14 mouse cellular contexts compared by ENCODE assay signal in the genomic region with DNA sequence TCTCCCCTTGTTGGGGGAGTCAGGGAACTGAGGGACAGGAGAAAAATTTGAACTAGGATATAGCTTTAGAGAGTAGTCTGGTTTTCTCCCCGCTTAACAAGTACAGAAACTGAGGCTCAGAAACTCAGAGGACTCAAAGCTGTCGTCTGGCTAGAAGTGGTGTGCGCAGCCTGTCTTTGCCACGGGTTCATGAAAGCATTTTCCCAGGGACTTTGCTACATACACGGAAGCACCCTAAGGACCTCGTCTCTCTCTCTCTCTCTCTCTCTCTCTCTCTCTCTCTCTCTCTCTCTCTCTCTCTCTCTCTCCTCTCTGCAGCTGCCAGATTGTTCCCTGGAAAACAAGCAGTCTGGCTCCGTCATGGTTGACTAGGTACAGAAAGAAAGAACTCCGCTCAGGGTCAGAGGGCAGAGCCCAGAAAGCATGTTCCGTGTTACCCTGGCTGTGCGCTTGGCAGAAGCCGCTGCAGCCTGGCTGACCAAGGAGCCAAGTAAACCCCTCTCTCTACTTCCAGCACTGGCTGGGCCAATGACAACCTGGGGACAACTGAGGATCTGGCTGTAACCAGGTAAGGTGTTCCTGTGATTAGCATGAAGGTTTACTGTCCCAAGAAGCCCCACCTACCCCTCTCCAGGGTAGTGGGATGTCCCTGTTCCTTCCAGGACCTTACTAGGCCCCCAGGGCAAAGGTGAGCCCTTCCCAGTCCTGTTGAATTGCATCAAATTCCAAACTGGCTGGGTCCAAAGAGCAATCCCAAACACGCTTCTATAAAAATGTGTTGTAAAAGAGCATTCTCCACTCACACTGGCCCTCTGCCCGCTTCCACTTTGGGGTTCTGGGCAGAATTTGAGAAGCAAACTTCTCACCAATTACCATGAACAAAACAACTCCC. TPM values are rescaled to one million over a fixed set of nuclear protein-coding genes. Genes with fewer than 3 reads are reported as not detected.
DNase-seq lines count a peak whose midpoint lies in the region; ATAC-seq lines count a peak whose summit lies in the region.
"Had no signal": no experiment of that assay in that cellular context is flagged by ENCODE, and none has a peak within 500 bp of the region (broad histone marks: within the 10 kb centered on the region; RNA-seq: fewer than 3 reads in every experiment).

No protein-coding gene starts in this region.

- no peak overlapping the region for H3K9ac ChIP-seq in kidney, embryonic 15.5 days
- H3K9ac ChIP-seq: embryonic facial prominence, embryonic 12.5 days; liver, embryonic 15.5 days had no signal

- 43% methylated on average over 13 of the region's 13 CpGs for WGBS in kidney, embryonic 15.5 days

- ATAC-seq in kidney, embryonic 15.5 days (replicated peaks; ENCODE audit: low FRiP score): peak; percentile 30; the same call in 1 of the 2 replicates

- peak overlapping the region; percentile 45; the same call in 1 of the 2 replicates for H3K27ac ChIP-seq in kidney, embryonic 15.5 days
- H3K27ac ChIP-seq: embryonic facial prominence, embryonic 12.5 days; liver, embryonic 15.5 days; macrophage had no signal

- DNase-seq in cerebellum, postnatal 10 days: peak; percentile 39 to 47
- no peak for DNase-seq in cerebellum, postnatal 4 days (ENCODE audit: low spot score in 2 of 2)
- peak; percentile 38 for DNase-seq in right cerebral cortex, postnatal 14 days
- no peak for DNase-seq in right cerebral cortex, adult 2 months (ENCODE audit: low spot score in 2 of 2)
- peak; percentile 57 for DNase-seq in retina, postnatal 1 day
- no peak for DNase-seq in layer of hippocampus, adult 11-12 months (ENCODE audit: low spot score)
- no peak for DNase-seq in urinary bladder, adult 2 months (ENCODE audit: low spot score)
- DNase-seq: adrenal gland, postnatal 36 days; heart, adult 11 months had no signal

- H3K4me3 ChIP-seq in kidney, embryonic 15.5 days (replicated peaks): no peak overlapping the region
- H3K4me3 ChIP-seq: embryonic facial prominence, embryonic 12.5 days; liver, embryonic 15.5 days had no signal

- H3K9me3 ChIP-seq in kidney, embryonic 15.5 days (replicated peaks): no peaks in the 10 kb centered on the region
- H3K9me3 ChIP-seq: embryonic facial prominence, embryonic 12.5 days; liver, embryonic 15.5 days had no signal

- H3K4me1 ChIP-seq in kidney, embryonic 15.5 days: peaks cover 20% of the 10 kb centered on the region
- H3K4me1 ChIP-seq: embryonic facial prominence, embryonic 12.5 days; liver, embryonic 15.5 days had no signal

- no peak overlapping the region for H3K4me2 ChIP-seq in kidney, embryonic 15.5 days
- H3K4me2 ChIP-seq: embryonic facial prominence, embryonic 12.5 days; liver, embryonic 15.5 days had no signal

- H3K36me3 ChIP-seq in kidney, embryonic 15.5 days: no peaks in the 10 kb centered on the region
- H3K36me3 ChIP-seq: embryonic facial prominence, embryonic 12.5 days; liver, embryonic 15.5 days had no signal

- H3K27me3 ChIP-seq in kidney, embryonic 15.5 days: peaks cover 11% of the 10 kb centered on the region; the same call in 1 of the 2 replicates
- H3K27me3 ChIP-seq: liver, embryonic 15.5 days had no signal

RNA-seq across cellular contexts. Expression of a gene that starts 46.9 kb away (rescaled TPM):
- 0.45 and 0.50 TPM in 2 replicates for polyA plus RNA-seq in kidney, embryonic 15.5 days (2015; fragmentation: Nextera tagmentation; extraction: Ambion mirVana)
- polyA plus RNA-seq in urinary bladder, adult 2 months (2012; rRNA removed): 0.57 and 0.85 TPM in 2 replicates
- polyA plus RNA-seq: heart, postnatal 0 days; macrophage had no signal

Comparison
In these comparisons a context has a peak if more than half of its experiments do, and no peak if none do; other contexts are left out.
1. DNase-seq: peak in cerebellum, postnatal 10 days (2 of 2), right cerebral cortex, postnatal 14 days (single experiment) and retina, postnatal 1 day (single experiment); none in cerebellum, postnatal 4 days (0 of 2), right cerebral cortex, adult 2 months (0 of 2), layer of hippocampus, adult 11-12 months (single experiment) and urinary bladder, adult 2 months (single experiment).